Mouse (Mus musculus) MEL (cell line): ENCODE measurements around the gene Selenoh.

Source experiments
- CHD2 ChIP-seq: IDR thresholded peaks from 2 replicates; pipeline ENCODE4 v1.6.1; 2011; ENCODE audit warnings: low read length, improper control_type of control experiment
- CTCF ChIP-seq, 3 experiments: IDR thresholded peaks in 2 of 3; conservative IDR thresholded peaks in 1 of 3; 2 replicates each; pipeline ENCODE4 v1.5.1; 2011 to 2012; ENCODE audit warnings: low read length in 3 of 3, low read depth in 2 of 3, mild to moderate bottlenecking in 2 of 3, improper control_type of control experiment in 1 of 3, inconsistent platforms in 1 of 3, mixed read lengths in 1 of 3, moderate library complexity in 1 of 3; ENCODE audit not compliant: control insufficient read depth in 1 of 3, insufficient read depth in 1 of 3, poor library complexity in 1 of 3, severe bottlenecking in 1 of 3
- EP300 ChIP-seq, 2 experiments: IDR thresholded peaks; 2 replicates each; pipeline ENCODE4 v1.6.1; 2011; ENCODE audit warnings: improper control_type of control experiment in 2 of 2, low read length in 2 of 2, low read depth in 1 of 2, mild to moderate bottlenecking in 1 of 2
- GATA1 ChIP-seq: IDR thresholded peaks from 2 replicates; pipeline ENCODE4 v1.6.1; 2011; ENCODE audit warnings: low read depth, low read length, improper control_type of control experiment
- MAFK ChIP-seq: IDR thresholded peaks from 2 replicates; pipeline ENCODE4 v1.6.1; 2011; ENCODE audit warnings: low read depth, mild to moderate bottlenecking, low read length, improper control_type of control experiment, borderline replicate concordance
- POLR2A ChIP-seq, 2 experiments: IDR thresholded peaks; 2 replicates each; pipeline ENCODE4 v1.6.1; 2011 to 2012; ENCODE audit warnings: low read length in 2 of 2, mild to moderate bottlenecking in 2 of 2, control low read depth in 1 of 2, improper control_type of control experiment in 1 of 2, low read depth in 1 of 2, moderate library complexity in 1 of 2; ENCODE audit not compliant: control insufficient read depth in 1 of 2, insufficient read depth in 1 of 2, poor library complexity in 1 of 2
- USF1 ChIP-seq: IDR thresholded peaks from 2 replicates; pipeline ENCODE4 v1.6.1; 2014; ENCODE audit warnings: low read depth, mild to moderate bottlenecking, inconsistent platforms, low read length, improper control_type of control experiment, moderate library complexity
- ZC3H11A ChIP-seq: IDR thresholded peaks from 2 replicates; pipeline ENCODE4 v1.6.1; 2012; ENCODE audit warnings: low read depth, mild to moderate bottlenecking, inconsistent platforms, low read length, improper control_type of control experiment
- ZKSCAN1 ChIP-seq: IDR thresholded peaks from 2 replicates; pipeline ENCODE4 v1.6.1; 2012; ENCODE audit warnings: low read depth, mild to moderate bottlenecking, inconsistent platforms, low read length, improper control_type of control experiment, moderate library complexity

GRCm38 (mm10) chr2:84707523-84707922, 37.0 kb upstream of the Selenoh start:
- no peak for TF ChIP-seq GATA1
- no peak for TF ChIP-seq ZKSCAN1
- TF ChIP-seq POLR2A (IDR thresholded peaks at IDR 0.05; ENCODE audit: control insufficient read depth in 1 of 2, insufficient read depth in 1 of 2, low read depth in 1 of 2, low read length in 2 of 2, poor library complexity in 1 of 2): no peak
- TF ChIP-seq CTCF (IDR thresholded peaks at IDR 0.05 in 2 of 3, conservative IDR thresholded peaks at IDR 0.05 in 1 of 3; ENCODE audit: control insufficient read depth in 1 of 3, insufficient read depth in 1 of 3, low read depth in 2 of 3, low read length in 3 of 3, poor library complexity in 1 of 3, severe bottlenecking in 1 of 3): no peak
- no peak for TF ChIP-seq ZC3H11A
- TF ChIP-seq EP300 (IDR thresholded peaks at IDR 0.05; ENCODE audit: low read depth in 1 of 2, low read length in 2 of 2): no peak
- no peak for TF ChIP-seq USF1
- no peak for TF ChIP-seq MAFK
- no peak for TF ChIP-seq CHD2
